Mouse (Mus musculus) spleen, adult 2 months (tissue): ENCODE data around the gene Phgr1.

Source experiments
- CTCF ChIP-seq: fragments of 200-500 bp; IDR thresholded peaks from 2 replicates; pipeline ENCODE4 v1.5.1; 2011; ENCODE audit warnings: mild to moderate bottlenecking, inconsistent platforms; ENCODE audit not compliant: insufficient read depth, insufficient read length, insufficient replicate concordance; ENCODE audit errors: extremely low read depth
- POLR2A ChIP-seq: fragments of 200-500 bp; IDR thresholded peaks from 2 replicates; pipeline ENCODE4 v1.6.1; 2011; ENCODE audit warnings: low read depth, low read length, inconsistent platforms

DNA sequence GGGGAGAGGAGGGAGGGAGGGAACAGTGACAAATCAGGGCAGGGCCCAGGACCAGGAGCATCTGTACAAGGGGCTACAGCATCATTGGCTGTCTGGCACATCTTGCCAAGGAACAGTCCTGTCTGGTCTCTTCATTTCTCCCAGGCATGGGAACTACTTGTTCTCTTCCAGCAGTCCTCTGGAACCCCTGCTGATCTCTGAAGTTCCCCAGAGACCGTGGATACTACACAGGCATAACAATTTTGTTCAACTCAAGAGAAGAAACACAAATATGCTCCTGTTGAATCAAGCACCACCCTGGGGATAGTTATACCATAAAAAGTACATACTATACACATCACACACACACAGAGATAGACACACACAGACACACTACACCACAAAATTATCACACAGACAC is 8.5 kb downstream of the Phgr1 start:
- TF ChIP-seq POLR2A: no peak
- TF ChIP-seq CTCF: no peak
